Comparison of ENCODE assay signal across 22 mouse cellular contexts in genomic region chr7:27522967-27523366, GRCm38 (mm10). TPM values are rescaled to one million over a fixed set of nuclear protein-coding genes. Genes with fewer than 3 reads are reported as not detected.
DNase-seq lines count a peak whose midpoint lies in the region; ATAC-seq and TF ChIP-seq lines count a peak whose summit lies in the region.
"Had no signal": no experiment of that assay in that cellular context is flagged by ENCODE, and none has a peak within 500 bp of the region (broad histone marks: within the 10 kb centered on the region; RNA-seq: fewer than 3 reads in every experiment).

Hipk4 (plus strand) TSS chr7:27523267.

- H3K27ac ChIP-seq in heart, embryonic 13.5 days (replicated peaks), result no peak within 1 kb of the TSS
- H3K27ac ChIP-seq in midbrain, embryonic 10.5 days (replicated peaks), result peak within 1 kb of the TSS; percentile 52; the same call in 1 of the 2 replicates
- no peak within 1 kb of the TSS for H3K27ac ChIP-seq in midbrain, postnatal 0 days (ENCODE audit: low read depth, low read length)
- no peak within 1 kb of the TSS; the same call in 1 of the 2 replicates for H3K27ac ChIP-seq in testis, adult 2 months (ENCODE audit: control insufficient read depth, insufficient read depth, low read depth, low read length)
- H3K27ac ChIP-seq in ES-E14 (ENCODE audit: insufficient read depth, low read depth, low read length, poor library complexity, severe bottlenecking), result peak within 1 kb of the TSS; percentile 35; the same call in 1 of the 2 replicates
- H3K27ac ChIP-seq: embryonic facial prominence, embryonic 10.5 days; embryonic facial prominence, embryonic 12.5 days; forebrain, embryonic 13.5 days; forebrain, embryonic 15.5 days had no signal

- no peak for TF ChIP-seq POLR2A in testis, adult 2 months (IDR thresholded peaks at IDR 0.05; ENCODE audit: control insufficient read depth, low read depth, low read length)

- no peak within 1 kb of the TSS for H3K4me3 ChIP-seq in heart, embryonic 13.5 days
- H3K4me3 ChIP-seq in midbrain, embryonic 10.5 days, result no peak within 1 kb of the TSS
- H3K4me3 ChIP-seq in midbrain, postnatal 0 days (ENCODE audit: low read depth, low read length), result no peak within 1 kb of the TSS
- peak within 1 kb of the TSS; percentile 80 for H3K4me3 ChIP-seq in testis, adult 2 months (ENCODE audit: control insufficient read depth, low read depth, low read length)
- no peak within 1 kb of the TSS for H3K4me3 ChIP-seq in ES-E14 (ENCODE audit: insufficient read depth in 1 of 2, low read depth in 1 of 2, low read length in 2 of 2, poor library complexity in 1 of 2, severe bottlenecking in 1 of 2)
- H3K4me3 ChIP-seq: embryonic facial prominence, embryonic 10.5 days; embryonic facial prominence, embryonic 12.5 days; forebrain, embryonic 13.5 days; forebrain, embryonic 15.5 days had no signal

- no peaks in the 10 kb centered on the region for H3K9me3 ChIP-seq in heart, embryonic 13.5 days
- H3K9me3 ChIP-seq in midbrain, embryonic 10.5 days (replicated peaks), result peaks cover 9% of the 10 kb centered on the region
- no peaks in the 10 kb centered on the region for H3K9me3 ChIP-seq in midbrain, postnatal 0 days (ENCODE audit: low read length)
- no peaks in the 10 kb centered on the region for H3K9me3 ChIP-seq in ES-E14 (ENCODE audit: control insufficient read depth, insufficient read depth, low read depth, low read length)
- H3K9me3 ChIP-seq: embryonic facial prominence, embryonic 12.5 days; forebrain, embryonic 13.5 days; forebrain, embryonic 15.5 days had no signal

- 49% methylated on average over 5 of the region's 5 CpGs for WGBS in heart, embryonic 13.5 days
- 60% methylated on average over 5 of the region's 5 CpGs for WGBS in midbrain, embryonic 10.5 days
- 48% methylated on average over 5 of the region's 5 CpGs for WGBS in midbrain, postnatal 0 days

- H3K27me3 ChIP-seq in heart, embryonic 13.5 days (replicated peaks), result no peaks in the 10 kb centered on the region
- H3K27me3 ChIP-seq in midbrain, embryonic 10.5 days (ENCODE audit: low read depth, poor library complexity, severe bottlenecking), result no peaks in the 10 kb centered on the region
- H3K27me3 ChIP-seq in midbrain, postnatal 0 days (ENCODE audit: insufficient read depth, low read length), result no peaks in the 10 kb centered on the region
- no peaks in the 10 kb centered on the region for H3K27me3 ChIP-seq in testis, adult 2 months (ENCODE audit: control insufficient read depth, insufficient read depth, low read length)
- H3K27me3 ChIP-seq: embryonic facial prominence, embryonic 12.5 days; forebrain, embryonic 13.5 days; forebrain, embryonic 15.5 days had no signal

- no peak within 1 kb of the TSS for H3K4me2 ChIP-seq in heart, embryonic 13.5 days
- H3K4me2 ChIP-seq in midbrain, postnatal 0 days (ENCODE audit: low read depth, low read length, poor library complexity, severe bottlenecking), result no peak within 1 kb of the TSS
- H3K4me2 ChIP-seq: embryonic facial prominence, embryonic 12.5 days; forebrain, embryonic 13.5 days; forebrain, embryonic 15.5 days had no signal

- 0 out of 2 replicates have a peak within 1 kb of the TSS, but pooled peaks have one; percentile 5 for H3K9ac ChIP-seq in heart, embryonic 13.5 days
- no peak within 1 kb of the TSS for H3K9ac ChIP-seq in midbrain, postnatal 0 days (replicated peaks; ENCODE audit: low read length, poor library complexity, severe bottlenecking)
- H3K9ac ChIP-seq in ES-E14 (ENCODE audit: insufficient read depth, low read depth, low read length, poor library complexity, severe bottlenecking), result no peak within 1 kb of the TSS
- H3K9ac ChIP-seq: embryonic facial prominence, embryonic 12.5 days; forebrain, embryonic 13.5 days; forebrain, embryonic 15.5 days; forebrain, postnatal 0 days had no signal

- no peak for TF ChIP-seq CTCF in midbrain, postnatal 0 days (IDR thresholded peaks at IDR 0.05)
- no peak for TF ChIP-seq CTCF in testis, adult 2 months (IDR thresholded peaks at IDR 0.05; ENCODE audit: control insufficient read depth, insufficient read depth, insufficient replicate concordance, low read depth, low read length)

- H3K4me1 ChIP-seq in heart, embryonic 13.5 days, result peaks cover 10% of the 10 kb centered on the region
- H3K4me1 ChIP-seq in midbrain, embryonic 10.5 days, result peaks cover 8% of the 10 kb centered on the region
- H3K4me1 ChIP-seq in midbrain, postnatal 0 days (ENCODE audit: insufficient read depth, low read length), result no peaks in the 10 kb centered on the region
- peaks cover 12% of the 10 kb centered on the region for H3K4me1 ChIP-seq in testis, adult 2 months (ENCODE audit: control insufficient read depth, insufficient read depth, low read length)
- H3K4me1 ChIP-seq in ES-E14 (ENCODE audit: control insufficient read depth in 2 of 2, insufficient read depth in 2 of 2, low read length in 2 of 2, poor library complexity in 1 of 2), result peaks cover 9 to 28% of the 10 kb centered on the region in 2 experiments; a peak in 3 of 4 replicates
- H3K4me1 ChIP-seq: embryonic facial prominence, embryonic 12.5 days; forebrain, embryonic 13.5 days; forebrain, embryonic 15.5 days had no signal

- peaks cover 16% of the 10 kb centered on the region for H3K36me3 ChIP-seq in heart, embryonic 13.5 days
- no peaks in the 10 kb centered on the region for H3K36me3 ChIP-seq in midbrain, embryonic 10.5 days
- no peaks in the 10 kb centered on the region for H3K36me3 ChIP-seq in midbrain, postnatal 0 days (ENCODE audit: insufficient read depth, low read length)
- no peaks in the 10 kb centered on the region for H3K36me3 ChIP-seq in testis, adult 2 months (ENCODE audit: control insufficient read depth, insufficient read depth, low read length)
- no peaks in the 10 kb centered on the region; the same call in 1 of the 2 replicates for H3K36me3 ChIP-seq in ES-E14 (ENCODE audit: control insufficient read depth, insufficient read depth, low read length, poor library complexity, severe bottlenecking)
- H3K36me3 ChIP-seq: forebrain, embryonic 15.5 days had no signal

- ATAC-seq in heart, embryonic 13.5 days (ENCODE audit: extremely low read depth, insufficient number of reproducible peaks, low FRiP score, low TSS enrichment), result no peak
- ATAC-seq in midbrain, postnatal 0 days (ENCODE audit: low FRiP score), result no peak
- ATAC-seq: forebrain, embryonic 13.5 days; forebrain, embryonic 15.5 days; forebrain, postnatal 0 days had no signal

- in situ Hi-C loops in ES-E14 (cut with MboI; ENCODE audit: low sequenced_read_pairs in 2 of 2, unreplicated experiment in 2 of 2), result no loop called here

- no peak for DNase-seq in heart, adult 8-10 months (ENCODE audit: low spot score)
- no peak for DNase-seq in midbrain, embryonic 10.5 days (ENCODE audit: low spot score)
- DNase-seq in midbrain, postnatal 0 days (ENCODE audit: low spot score), result no peak
- DNase-seq in testis, postnatal 14 days (ENCODE audit: low spot score), result no peak
- DNase-seq in ES-E14 (ENCODE audit: low read depth, low spot score), result no peak
- DNase-seq in adrenal gland, adult 2 months, result no peak
- DNase-seq: adrenal gland, adult 8-10 months; adrenal gland, postnatal 14 days; adrenal gland, postnatal 36 days; cerebellum, adult 11-12 months; cerebellum, adult 2 months; cerebellum, adult 9-10 months; cerebellum, postnatal 10 days; cerebellum, postnatal 25 days; forebrain, postnatal 0 days had no signal

TF ChIP-seq in ES-E14, 5 proteins besides CTCF, POLR2A, EP300 and RAD21:
- TF ChIP-seq ZNF384 (IDR thresholded peaks at IDR 0.05; ENCODE audit: low read depth, low read length) (no peak), CHD2 (IDR thresholded peaks at IDR 0.05; ENCODE audit: low read depth, low read length) (no peak), ZC3H11A (IDR thresholded peaks at IDR 0.05; ENCODE audit: borderline replicate concordance, low read depth, low read length) (no peak), MAFK (IDR thresholded peaks at IDR 0.05; ENCODE audit: insufficient read depth, low read depth, low read length) (no peak), HCFC1 (IDR thresholded peaks at IDR 0.05; ENCODE audit: borderline replicate concordance, insufficient read depth, low read length) (no peak)

RNA-seq across cellular contexts. Expression of gene Hipk4, which starts in this region (rescaled TPM):
- 0.20 and 0.36 TPM in 2 replicates for polyA plus RNA-seq in heart, embryonic 13.5 days (2015; fragmentation: Nextera tagmentation; extraction: Ambion mirVana)
- under 1 TPM in 3 of 4 experiments, not detected in 1; 0.14 to 0.16 (median 0.14) TPM for total RNA-seq in heart, adult 8-10 months (2022)
- 0.33 and 0.52 TPM in 2 replicates for polyA plus RNA-seq in midbrain, embryonic 10.5 days (2016; fragmentation: Nextera tagmentation; extraction: Ambion mirVana)
- 0.66 and 1.8 TPM in 2 replicates for total RNA-seq in midbrain, postnatal 0 days (2014; rRNA removed)
- 0.88 and 1.0 TPM in 2 replicates for polyA plus RNA-seq in midbrain, postnatal 0 days (2015; fragmentation: Nextera tagmentation; extraction: Ambion mirVana)
- 122 and 138 TPM in 2 replicates for polyA plus RNA-seq in testis, adult 2 months (2012; rRNA removed)
- total RNA-seq in ES-E14 (2012; rRNA removed), result 1.7 and 2.1 TPM in 2 replicates
- under 1 TPM; 0.21 to 0.29 TPM for total RNA-seq in adrenal gland, adult 2 months (2021)
- 0.82 and 1.1 TPM in 2 replicates for polyA plus RNA-seq in adrenal gland, adult 2 months (2012; rRNA removed)
- total RNA-seq: MEL had no signal

Comparison
In these comparisons a context has a peak if more than half of its experiments do, and no peak if none do; other contexts are left out.
1. RNA of gene Hipk4 (polyA plus RNA-seq): 122 to 138 TPM in testis, adult 2 months; 0.88 to 1.0 TPM in midbrain, postnatal 0 days, 0.82 to 1.1 TPM in adrenal gland, adult 2 months, 0.20 to 0.36 TPM in heart, embryonic 13.5 days and 0.33 to 0.52 TPM in midbrain, embryonic 10.5 days; every median in the first group is over 10 times any median in the second.
2. H3K27ac ChIP-seq: peak in midbrain, embryonic 10.5 days (single experiment) and ES-E14 (single experiment); none in heart, embryonic 13.5 days (single experiment), midbrain, postnatal 0 days (single experiment) and testis, adult 2 months (single experiment).